Mouse (Mus musculus): ENCODE data around the gene Dnase2a. TPM values are rescaled to one million over a fixed set of nuclear protein-coding genes. Genes with fewer than 3 reads are reported as not detected.

Gene Dnase2a
- 15.4 and 20.9 TPM in 2 replicates for total RNA-seq (2023)

GRCm38 (mm10) chr8:84908421-84909161, at the start of gene Dnase2a:
Gene Dnase2a (plus strand): TSS chr8:84908560.

GRCm38 (mm10) chr8:84871376-84872308, 36.7 kb upstream of the Dnase2a start, which contains the start of gene Syce2:
Gene Syce2 (plus strand): TSS chr8:84872111.

GRCm38 (mm10) chr8:84893709-84894134, 14.6 kb upstream of the Dnase2a start, which contains the start of gene Gcdh:
Gene Gcdh (minus strand): TSS chr8:84893921.

GRCm38 (mm10) chr8:84901752-84902151, 6.6 kb upstream of the Dnase2a start, which contains the start of gene Klf1:
Gene Klf1 (plus strand): TSS chr8:84901928.

GRCm38 (mm10) chr8:84936962-84937546, 28.7 kb downstream of the Dnase2a start, which contains the start of gene Mast1:
Gene Mast1 (minus strand): TSS chr8:84937359.

GRCm38 (mm10) chr8:84946528-84947240, 38.3 kb downstream of the Dnase2a start, which contains the start of gene Rtbdn:
Gene Rtbdn (plus strand): TSS chr8:84946991.

GRCm38 (mm10) chr8:84969241-84970134, 61.1 kb downstream of the Dnase2a start, which contains the start of the genes Gm49661, Prdx2 and Rnaseh2a:
Gene Gm49661 (minus strand): TSS chr8:84969433.
Gene Prdx2 (plus strand): TSS chr8:84969587.
Gene Rnaseh2a (minus strand): TSS chr8:84969767.

Other genes starting within 250 kb of the Dnase2a start
- 1,006 and 1,033 TPM in 2 replicates for gene Ier2, start 245.7 kb upstream of the Dnase2a start, total RNA-seq (2023)
- 23.4 and 32.0 TPM in 2 replicates for gene Trmt1, start 222.3 kb upstream of the Dnase2a start, total RNA-seq (2023)
- 29.3 and 31.5 TPM in 2 replicates for gene Nacc1, start 220.7 kb upstream of the Dnase2a start, total RNA-seq (2023)
- 72.0 and 81.6 TPM in 2 replicates for gene Lyl1, start 207.1 kb upstream of the Dnase2a start, total RNA-seq (2023)
- gene G430095P16Rik, start 185.6 kb upstream of the Dnase2a start, total RNA-seq (2023): 3.3 TPM in 2 replicates
- gene Nfix, start 108.2 kb upstream of the Dnase2a start, total RNA-seq (2023): 11.2 and 14.3 TPM in 2 replicates
- gene Dand5, start 85.7 kb upstream of the Dnase2a start, total RNA-seq (2023): 0.38 and 1.1 TPM in 2 replicates
- 4.2 and 5.3 TPM in 2 replicates for gene Gadd45gip1, start 77.0 kb upstream of the Dnase2a start, total RNA-seq (2023)
- 23.0 and 25.5 TPM in 2 replicates for gene Rad23a, start 67.9 kb upstream of the Dnase2a start, total RNA-seq (2023)
- 301 and 316 TPM in 2 replicates for gene Calr, start 61.6 kb upstream of the Dnase2a start, total RNA-seq (2023)
- gene Farsa, start 51.6 kb upstream of the Dnase2a start, total RNA-seq (2023): 26.9 and 37.7 TPM in 2 replicates
- gene Syce2, start 36.4 kb upstream of the Dnase2a start, total RNA-seq (2023): 7.3 and 11.1 TPM in 2 replicates
- gene Gcdh, start 14.6 kb upstream of the Dnase2a start, total RNA-seq (2023): 5.3 and 5.7 TPM in 2 replicates
- gene Klf1, start 6.6 kb upstream of the Dnase2a start, total RNA-seq (2023): 1.0 TPM in 1 of 2 replicates, not detected in the other
- 0.09 and 0.70 TPM in 2 replicates for gene Mast1, start 28.8 kb downstream of the Dnase2a start, total RNA-seq (2023)
- not detected in 2 replicates for gene Rtbdn, start 38.4 kb downstream of the Dnase2a start, total RNA-seq (2023)
- gene Gm49661, start 60.9 kb downstream of the Dnase2a start, total RNA-seq (2023): not detected in 2 replicates
- 32.5 and 39.5 TPM in 2 replicates for gene Prdx2, start 61.0 kb downstream of the Dnase2a start, total RNA-seq (2023)
- gene Rnaseh2a, start 61.2 kb downstream of the Dnase2a start, total RNA-seq (2023): 19.9 and 24.8 TPM in 2 replicates
- gene Junb, start 70.2 kb downstream of the Dnase2a start, total RNA-seq (2023): 1,149 and 1,207 TPM in 2 replicates
- gene Hook2, start 82.0 kb downstream of the Dnase2a start, total RNA-seq (2023): 0.54 and 1.8 TPM in 2 replicates
- gene Best2, start 106.0 kb downstream of the Dnase2a start, total RNA-seq (2023): not detected in 2 replicates
- 53.9 and 55.6 TPM in 2 replicates for gene Asna1, start 116.7 kb downstream of the Dnase2a start, total RNA-seq (2023)
- 154 and 161 TPM in 2 replicates for gene Trir, start 118.3 kb downstream of the Dnase2a start, total RNA-seq (2023)
- 28.2 and 28.5 TPM in 2 replicates for gene Tnpo2, start 128.4 kb downstream of the Dnase2a start, total RNA-seq (2023)
- gene Fbxw9, start 151.5 kb downstream of the Dnase2a start, total RNA-seq (2023): 4.7 and 10.4 TPM in 2 replicates
- gene Gm5741, start 159.4 kb downstream of the Dnase2a start, total RNA-seq (2023): not detected in 2 replicates
- 37.9 and 52.8 TPM in 2 replicates for gene Dhps, start 163.2 kb downstream of the Dnase2a start, total RNA-seq (2023)
- 28.6 and 31.0 TPM in 2 replicates for gene Wdr83os, start 172.2 kb downstream of the Dnase2a start, total RNA-seq (2023)
- 8.1 and 13.9 TPM in 2 replicates for gene Wdr83, start 172.7 kb downstream of the Dnase2a start, total RNA-seq (2023)
- 289 and 376 TPM in 2 replicates for gene Man2b1, start 174.7 kb downstream of the Dnase2a start, total RNA-seq (2023)
- not detected in 2 replicates for gene Zfp791, start 214.5 kb downstream of the Dnase2a start, total RNA-seq (2023)
- not detected in 2 replicates for gene Cks1brt, start 243.4 kb downstream of the Dnase2a start, total RNA-seq (2023)